Mouse (Mus musculus): ENCODE measurements around the gene Scube1. TPM values are rescaled to one million over a fixed set of nuclear protein-coding genes. Genes with fewer than 3 reads are reported as not detected.

The Scube1 gene
- polyA plus RNA-seq, 1 experiment from 2014 or later, result 9.7 TPM

DNA sequence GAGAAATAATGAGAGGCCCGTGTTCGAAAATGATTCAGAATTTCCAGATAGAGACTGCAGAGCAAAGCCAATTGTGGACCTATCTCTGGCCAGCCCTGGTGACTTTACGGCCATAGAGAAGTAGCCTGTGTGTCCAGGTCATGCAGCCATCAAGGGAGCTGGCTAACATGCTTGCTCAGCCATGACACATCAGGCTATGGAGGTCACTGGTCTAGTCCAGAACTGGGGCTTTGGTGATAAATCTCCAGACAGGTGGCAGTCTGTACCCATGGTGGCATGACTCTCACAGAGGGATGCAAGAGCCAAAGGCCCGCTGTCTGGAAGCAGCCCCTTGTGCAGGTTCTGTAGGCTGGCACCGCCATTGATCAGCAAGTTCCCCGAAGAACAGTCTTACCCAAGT, 82.3 kb downstream of the Scube1 start:
- Histone ChIP-seq H3K27ac (no peak overlapping the region), H3K9ac (no peak overlapping the region), H3K9me3 (no peaks in the 10 kb centered on the region), H3K36me3 (no peaks in the 10 kb centered on the region), H3K4me1 (peaks cover 19% of the 10 kb centered on the region), H3K4me3 (no peak overlapping the region), H3K27me3 (peaks cover 11% of the 10 kb centered on the region; the same call in 1 of the 2 replicates), H3K4me2 (no peak overlapping the region)
- ATAC-seq (ENCODE audit: insufficient number of reproducible peaks, low FRiP score, low TSS enrichment, low read depth), result no peak
- 92% methylated on average over 6 of the region's 6 CpGs for WGBS

DNA sequence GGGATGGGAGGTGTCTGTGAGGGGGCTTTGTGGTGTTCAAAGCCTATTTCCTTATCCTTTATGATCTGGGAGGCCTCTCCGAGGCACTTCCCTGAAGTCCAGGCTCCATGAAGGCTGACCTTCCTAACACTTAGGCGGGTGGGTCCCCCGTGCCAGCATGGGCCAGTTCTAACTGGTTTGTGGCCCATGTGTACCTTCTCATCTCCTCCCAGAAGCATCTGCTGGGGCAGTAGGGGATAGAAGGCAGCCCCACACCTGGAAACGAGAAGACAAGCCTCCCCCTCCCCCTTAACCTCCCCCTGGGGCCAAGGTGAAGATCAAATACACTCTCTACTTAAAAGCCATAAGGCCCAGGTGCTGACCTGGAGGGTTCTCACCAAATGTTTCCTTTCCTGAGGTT, 84.6 kb downstream of the Scube1 start:
- no peaks in the 10 kb centered on the region for H3K36me3 ChIP-seq

DNA sequence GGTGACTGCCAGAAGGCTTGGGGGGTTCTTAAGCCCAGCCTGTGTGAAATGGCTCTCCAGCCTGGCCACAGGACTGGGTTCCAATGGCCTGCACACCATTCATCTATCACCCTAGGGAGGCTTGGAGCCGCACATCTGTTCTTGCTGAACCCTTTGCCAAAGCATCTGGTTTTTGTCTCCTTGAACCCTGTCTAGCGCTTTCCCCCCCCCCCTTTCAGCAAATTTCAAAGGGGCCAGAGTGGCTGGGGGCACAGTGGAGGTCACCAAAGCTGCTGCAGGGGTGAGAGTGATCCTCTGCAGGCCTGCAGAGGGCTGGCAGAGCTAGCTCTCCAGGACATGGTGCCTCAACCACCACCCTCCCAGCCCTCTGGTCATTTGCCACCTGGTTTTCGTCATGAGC, 85.7 kb downstream of the Scube1 start:
- Histone ChIP-seq H3K9ac (no peak overlapping the region), H3K36me3 (no peaks in the 10 kb centered on the region), H3K27me3 (peaks cover 14% of the 10 kb centered on the region; the same call in 1 of the 2 replicates), H3K27ac (no peak overlapping the region), H3K4me3 (no peak overlapping the region), H3K4me1 (peaks cover 19% of the 10 kb centered on the region), H3K4me2 (no peak overlapping the region), H3K9me3 (no peaks in the 10 kb centered on the region)
- WGBS, result 23% methylated on average over 3 of the region's 3 CpGs
- no peak for ATAC-seq (ENCODE audit: insufficient number of reproducible peaks, low FRiP score, low TSS enrichment, low read depth)

More for the DNA sequence above, 84.6 kb downstream of the Scube1 start:
- Histone ChIP-seq H3K9me3 (no peaks in the 10 kb centered on the region), H3K4me2 (no peak overlapping the region), H3K4me1 (peaks cover 19% of the 10 kb centered on the region), H3K4me3 (no peak overlapping the region), H3K27ac (no peak overlapping the region), H3K27me3 (peaks cover 14% of the 10 kb centered on the region; the same call in 1 of the 2 replicates), H3K9ac (no peak overlapping the region)
- ATAC-seq (ENCODE audit: insufficient number of reproducible peaks, low FRiP score, low TSS enrichment, low read depth), result no peak
- 23% methylated on average over 4 of the region's 4 CpGs for WGBS

DNA sequence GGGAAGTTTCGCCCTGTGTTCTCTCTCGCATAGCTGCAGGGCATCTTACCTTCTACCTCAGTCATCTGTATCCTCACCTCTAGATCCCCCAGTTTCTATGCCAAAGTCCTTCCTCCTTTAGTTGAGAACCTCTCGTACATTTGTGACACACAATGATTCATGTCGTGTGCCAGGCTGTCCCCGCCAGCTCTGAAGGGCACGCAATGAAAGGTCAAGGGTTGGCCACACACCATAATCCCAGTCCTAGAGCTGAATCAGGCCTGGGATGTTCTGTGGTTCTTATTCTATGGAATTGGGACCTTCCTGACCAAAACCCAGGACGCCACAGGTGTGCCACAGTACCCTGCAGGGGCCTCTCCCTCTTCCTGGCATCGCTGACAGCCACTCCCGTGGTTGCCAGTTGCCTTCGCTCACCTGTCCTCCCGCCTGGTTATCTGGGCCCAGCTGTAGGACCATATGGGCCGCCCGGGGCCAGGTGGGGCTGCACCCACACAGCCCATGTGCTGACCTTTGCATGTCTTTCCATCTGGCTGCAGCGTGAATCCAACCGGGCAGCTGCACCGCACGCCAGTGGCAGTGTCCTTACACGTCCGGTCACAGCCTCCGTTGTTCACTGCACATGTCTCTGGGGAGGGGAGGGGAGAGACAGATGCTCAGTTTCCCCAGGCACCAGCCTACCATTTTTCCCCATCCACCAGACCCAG, 86.5 kb downstream of the Scube1 start:
- no peak overlapping the region for H3K4me3 ChIP-seq
- H3K27me3 ChIP-seq, result peaks cover 14% of the 10 kb centered on the region; the same call in 1 of the 2 replicates
- H3K4me2 ChIP-seq, result no peak overlapping the region
- ATAC-seq (ENCODE audit: insufficient number of reproducible peaks, low FRiP score, low TSS enrichment, low read depth), result no peak
- WGBS, result 56% methylated on average over 20 of the region's 20 CpGs
- H3K4me1 ChIP-seq, result peaks cover 19% of the 10 kb centered on the region
- no peak overlapping the region for H3K9ac ChIP-seq
- no peak overlapping the region for H3K27ac ChIP-seq
- H3K36me3 ChIP-seq, result no peaks in the 10 kb centered on the region
- no peaks in the 10 kb centered on the region for H3K9me3 ChIP-seq

DNA sequence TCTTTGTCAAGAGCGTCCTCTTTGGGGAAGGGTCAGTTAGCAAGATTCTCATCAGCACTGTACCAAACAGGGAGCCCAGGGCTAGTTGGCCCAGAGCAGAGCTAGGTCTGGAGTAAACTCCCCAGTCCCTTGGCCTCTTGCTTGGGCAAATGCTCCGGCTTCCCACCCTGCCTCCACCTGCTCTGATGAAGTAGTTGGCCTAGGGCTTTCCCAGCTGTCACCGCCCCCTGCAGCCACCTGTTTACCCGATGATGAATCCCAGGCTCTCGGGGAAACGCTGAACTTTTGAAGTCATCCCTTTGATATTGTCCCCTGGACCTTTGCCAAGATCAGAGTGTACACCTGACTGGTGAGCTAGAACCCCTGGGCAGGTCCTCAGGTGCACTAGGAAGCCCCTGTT, 88.1 kb downstream of the Scube1 start:
- 38% methylated on average over 6 of the region's 6 CpGs for WGBS
- Histone ChIP-seq H3K9me3 (no peaks in the 10 kb centered on the region), H3K36me3 (no peaks in the 10 kb centered on the region), H3K4me2 (no peak overlapping the region), H3K4me1 (peaks cover 19% of the 10 kb centered on the region), H3K27me3 (peaks cover 14% of the 10 kb centered on the region; the same call in 1 of the 2 replicates), H3K27ac (no peak overlapping the region), H3K9ac (no peak overlapping the region), H3K4me3 (no peak overlapping the region)
- no peak for ATAC-seq (ENCODE audit: insufficient number of reproducible peaks, low FRiP score, low TSS enrichment, low read depth)

DNA sequence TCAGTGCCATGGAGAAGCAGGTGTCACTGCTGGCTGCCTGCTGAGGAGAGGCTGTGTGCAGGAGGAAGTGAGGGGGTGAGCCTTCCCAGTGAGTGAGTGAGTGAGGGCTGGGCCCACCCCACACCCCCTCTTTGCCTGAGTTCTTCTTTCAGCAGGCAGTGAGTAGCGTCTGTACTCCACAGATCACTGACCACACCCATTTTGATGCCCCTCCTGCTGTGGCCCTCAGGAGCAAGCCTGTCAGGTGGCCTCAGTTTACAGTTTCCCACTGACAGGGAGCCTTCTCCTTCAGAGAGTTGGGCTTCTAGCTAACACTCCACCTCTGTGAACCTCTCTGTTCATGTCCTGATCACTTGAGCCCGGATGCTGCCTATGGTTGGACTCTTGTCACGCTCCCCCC, 89.6 kb downstream of the Scube1 start:
- H3K27ac ChIP-seq, result no peak overlapping the region
- peaks cover 18% of the 10 kb centered on the region for H3K4me1 ChIP-seq
- peaks cover 13% of the 10 kb centered on the region; the same call in 1 of the 2 replicates for H3K27me3 ChIP-seq
- H3K4me2 ChIP-seq, result no peak overlapping the region
- H3K9me3 ChIP-seq, result no peaks in the 10 kb centered on the region
- peaks cover under 1% of the 10 kb centered on the region; the same call in 1 of the 2 replicates for H3K36me3 ChIP-seq
- H3K9ac ChIP-seq, result no peak overlapping the region
- no peak overlapping the region for H3K4me3 ChIP-seq
- WGBS, result 44% methylated on average over 3 of the region's 3 CpGs
- no peak for ATAC-seq (ENCODE audit: insufficient number of reproducible peaks, low FRiP score, low TSS enrichment, low read depth)

DNA sequence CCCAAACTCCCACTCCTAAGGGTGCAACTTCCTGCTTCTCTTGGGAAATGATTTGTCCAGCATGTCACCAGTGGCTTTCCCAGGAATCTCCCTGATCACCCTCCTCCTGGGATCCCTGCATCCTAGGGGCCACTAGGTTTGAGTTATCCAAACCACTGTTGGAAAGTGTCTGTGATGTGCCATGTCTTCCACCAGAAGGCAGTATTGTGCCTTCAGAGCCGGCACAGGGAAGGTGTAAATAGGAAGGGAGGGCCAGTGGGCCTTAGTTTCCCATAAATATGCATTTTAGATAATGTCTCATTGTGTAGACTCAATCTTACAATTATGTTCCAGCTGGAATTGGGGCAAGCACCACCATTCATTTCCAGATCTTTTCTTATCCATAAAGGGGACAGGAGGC, 90.7 kb downstream of the Scube1 start:
- Histone ChIP-seq H3K4me3 (no peak overlapping the region), H3K9ac (no peak overlapping the region), H3K4me2 (no peak overlapping the region), H3K36me3 (peaks cover 7% of the 10 kb centered on the region; the same call in 1 of the 2 replicates), H3K9me3 (no peaks in the 10 kb centered on the region), H3K4me1 (peaks cover 8% of the 10 kb centered on the region), H3K27me3 (peaks cover 7% of the 10 kb centered on the region; the same call in 1 of the 2 replicates), H3K27ac (no peak overlapping the region)
- WGBS, result 12% methylated on average over 1 of the region's 1 CpGs
- no peak for ATAC-seq (ENCODE audit: insufficient number of reproducible peaks, low FRiP score, low TSS enrichment, low read depth)

DNA sequence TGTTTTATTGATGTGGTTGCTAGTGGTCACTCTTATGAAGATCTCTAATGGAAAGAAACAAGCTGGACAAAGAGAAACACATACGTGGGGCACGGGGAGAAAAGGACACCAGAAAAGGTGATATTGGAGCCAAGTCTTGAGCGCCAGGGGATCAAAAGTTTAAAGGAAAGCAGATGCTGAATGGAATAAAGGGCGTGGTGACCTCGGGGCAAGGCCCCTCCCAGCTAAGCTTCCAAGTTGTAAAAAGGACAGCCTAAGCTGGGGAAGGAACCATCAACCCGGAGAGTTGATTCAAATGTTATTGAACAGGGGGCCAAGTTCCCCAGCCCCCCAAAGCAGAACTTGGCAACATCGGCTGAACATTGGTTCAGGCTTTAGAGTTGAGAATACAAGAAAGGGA, 93.8 kb downstream of the Scube1 start:
- 56% methylated on average over 7 of the region's 7 CpGs for WGBS
- Histone ChIP-seq H3K27ac (no peak overlapping the region), H3K9me3 (no peaks in the 10 kb centered on the region), H3K9ac (no peak overlapping the region), H3K4me3 (no peak overlapping the region), H3K36me3 (peaks cover 7% of the 10 kb centered on the region; the same call in 1 of the 2 replicates), H3K27me3 (no peaks in the 10 kb centered on the region), H3K4me2 (no peak overlapping the region), H3K4me1 (no peaks in the 10 kb centered on the region)
- ATAC-seq (ENCODE audit: insufficient number of reproducible peaks, low FRiP score, low TSS enrichment, low read depth), result no peak

DNA sequence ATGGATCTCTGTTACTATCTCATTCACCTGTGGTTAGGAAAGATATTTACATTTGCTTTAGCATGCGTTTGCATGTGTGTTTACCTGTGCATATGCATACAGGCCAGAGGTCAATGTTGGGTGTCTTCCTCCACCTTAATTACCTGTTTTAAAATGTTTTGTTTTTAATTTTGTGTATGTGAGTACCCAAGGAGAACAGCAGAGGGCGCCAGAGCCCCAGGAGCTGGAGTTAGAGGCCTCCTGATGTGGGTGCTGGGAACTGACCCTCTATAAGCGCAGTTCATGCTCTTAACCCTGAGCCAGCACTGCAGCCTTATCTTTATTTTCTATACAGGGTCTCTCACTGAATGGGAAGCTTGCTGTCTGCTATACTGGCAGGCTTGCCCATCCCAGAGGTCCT, 95.1 kb downstream of the Scube1 start:
- WGBS, result 80% methylated on average over 3 of the region's 3 CpGs
- H3K27me3 ChIP-seq, result no peaks in the 10 kb centered on the region

DNA sequence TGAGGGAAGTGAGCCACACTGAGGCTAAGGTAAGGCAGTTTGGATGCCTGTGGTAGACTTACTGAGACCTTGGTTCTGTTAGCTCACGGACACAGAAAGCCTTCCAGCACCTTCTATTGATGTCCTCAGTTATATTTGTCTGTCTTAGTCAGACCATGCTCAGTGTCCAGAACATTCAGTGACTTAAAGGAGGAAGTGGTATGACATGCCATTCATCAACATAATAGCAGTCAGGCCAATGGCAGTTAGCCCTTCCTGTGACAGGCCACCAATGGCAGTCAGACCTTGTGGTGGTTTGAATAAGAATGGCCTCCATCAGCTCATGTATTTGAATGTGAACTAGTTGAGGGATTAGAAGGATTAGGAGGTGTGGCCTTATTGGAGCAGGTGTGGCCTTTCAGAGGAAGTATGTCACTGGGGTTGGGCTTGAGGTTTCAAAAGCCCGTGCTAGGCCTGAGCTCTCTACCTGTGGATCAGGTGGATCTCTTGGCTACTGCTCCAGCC, 98.6 kb downstream of the Scube1 start:
- ATAC-seq (ENCODE audit: insufficient number of reproducible peaks, low FRiP score, low TSS enrichment, low read depth), result no peak
- Histone ChIP-seq H3K9ac (no peak overlapping the region), H3K27me3 (no peaks in the 10 kb centered on the region), H3K9me3 (no peaks in the 10 kb centered on the region), H3K27ac (no peak overlapping the region), H3K4me1 (no peaks in the 10 kb centered on the region), H3K36me3 (peaks cover 7% of the 10 kb centered on the region; the same call in 1 of the 2 replicates), H3K4me2 (no peak overlapping the region), H3K4me3 (no peak overlapping the region)
- 95% methylated on average over 2 of the region's 2 CpGs for WGBS

More for the DNA sequence above, 95.1 kb downstream of the Scube1 start:
- no peak for ATAC-seq (ENCODE audit: insufficient number of reproducible peaks, low FRiP score, low TSS enrichment, low read depth)
- Histone ChIP-seq H3K4me2 (no peak overlapping the region), H3K9ac (no peak overlapping the region), H3K4me3 (no peak overlapping the region), H3K36me3 (peaks cover 7% of the 10 kb centered on the region; the same call in 1 of the 2 replicates), H3K27ac (no peak overlapping the region), H3K9me3 (no peaks in the 10 kb centered on the region), H3K4me1 (no peaks in the 10 kb centered on the region)

DNA sequence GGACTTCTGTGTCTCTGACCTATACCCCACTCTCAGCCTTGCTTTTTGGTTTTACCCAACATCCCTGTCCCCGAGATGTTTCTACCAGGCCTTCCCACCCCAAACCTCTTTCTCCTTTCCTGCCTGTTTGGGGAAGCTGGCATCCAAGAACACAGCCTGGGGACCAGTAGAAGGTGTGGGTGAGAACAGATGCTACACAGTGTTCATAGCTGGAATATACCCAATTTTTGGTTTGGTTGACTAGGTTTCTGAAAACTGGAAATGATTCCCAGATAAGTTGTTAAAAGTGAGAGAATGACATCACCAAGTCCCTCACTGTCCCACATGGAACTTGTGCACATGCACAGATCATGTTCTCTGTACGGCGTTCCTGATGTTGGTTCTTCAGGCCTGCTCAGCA, 109.6 kb downstream of the Scube1 start:
- H3K4me2 ChIP-seq, result no peak overlapping the region
- no peak overlapping the region for H3K9ac ChIP-seq
- no peak for ATAC-seq (ENCODE audit: insufficient number of reproducible peaks, low FRiP score, low TSS enrichment, low read depth)
- WGBS, result 79% methylated on average over 3 of the region's 3 CpGs
- H3K4me1 ChIP-seq, result no peaks in the 10 kb centered on the region
- H3K27ac ChIP-seq, result no peak overlapping the region
- H3K9me3 ChIP-seq, result no peaks in the 10 kb centered on the region
- H3K27me3 ChIP-seq, result no peaks in the 10 kb centered on the region
- H3K36me3 ChIP-seq, result peaks cover 3% of the 10 kb centered on the region; the same call in 1 of the 2 replicates
- H3K4me3 ChIP-seq, result no peak overlapping the region

DNA sequence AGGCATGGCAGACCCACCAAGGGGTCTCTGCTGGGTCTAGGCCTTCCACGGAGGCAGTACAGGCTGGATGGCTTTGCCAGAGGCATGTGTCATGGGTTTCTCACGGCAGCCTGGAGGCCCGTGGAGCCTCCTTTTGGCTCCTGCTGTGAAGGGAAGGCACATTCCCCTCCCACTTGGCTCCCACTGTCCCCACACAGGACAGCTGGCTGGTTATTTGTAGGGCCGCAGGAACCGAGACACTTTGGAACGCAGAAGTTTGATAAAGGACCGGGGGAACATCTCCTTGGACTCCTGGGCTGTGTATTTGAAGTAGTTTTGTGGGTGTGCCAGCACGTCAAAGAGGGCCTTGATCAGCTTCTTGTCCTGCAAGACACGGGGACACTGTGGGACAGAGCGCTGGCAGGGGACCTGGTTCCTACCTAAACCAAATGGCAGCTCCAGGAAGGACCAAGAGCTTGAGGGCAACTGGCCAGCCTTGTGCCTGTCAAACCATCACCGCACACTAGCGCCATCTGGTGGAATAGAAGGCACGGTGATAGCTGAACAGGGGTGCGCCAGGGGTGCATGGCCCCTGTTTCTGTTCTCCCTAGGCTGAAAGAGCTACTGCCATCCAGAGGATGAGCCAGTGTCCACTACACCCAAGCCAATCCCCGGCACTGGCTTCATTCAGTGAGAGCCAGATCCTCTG, 117.6 kb downstream of the Scube1 start:
- Histone ChIP-seq H3K27me3 (no peaks in the 10 kb centered on the region), H3K4me3 (no peak overlapping the region), H3K4me1 (no peaks in the 10 kb centered on the region), H3K36me3 (0 out of 2 replicates have a peak, but pooled peaks cover 3% of the 10 kb centered on the region), H3K9ac (no peak overlapping the region), H3K27ac (no peak overlapping the region), H3K4me2 (no peak overlapping the region), H3K9me3 (no peaks in the 10 kb centered on the region)
- no peak for ATAC-seq (ENCODE audit: insufficient number of reproducible peaks, low FRiP score, low TSS enrichment, low read depth)
- 46% methylated on average over 15 of the region's 15 CpGs for WGBS
